Mouse (Mus musculus): ENCODE measurements around the gene Dennd2a. TPM values are rescaled to one million over a fixed set of nuclear protein-coding genes. Genes with fewer than 3 reads are reported as not detected.

The Dennd2a gene
- polyA plus RNA-seq (2015; fragmentation: Nextera tagmentation; extraction: Ambion mirVana): 15.6 and 17.0 TPM in 2 replicates

- peaks cover 4% of the 10 kb centered on the region; the same call in 1 of the 2 replicates for H3K36me3 ChIP-seq (ENCODE audit: control insufficient read depth, insufficient read depth, low read length)
- H3K4me3 ChIP-seq (ENCODE audit: low read depth, low read length): peak within 1 kb of the TSS; percentile 63
- peaks cover 31% of the 10 kb centered on the region for H3K4me1 ChIP-seq (ENCODE audit: control insufficient read depth, insufficient read depth, low read length)
- under 1% methylated on average over 47 of the region's 50 CpGs for WGBS
- H3K9ac ChIP-seq (ENCODE audit: low read depth, low read length): peak within 1 kb of the TSS; percentile 82
- ATAC-seq: peak; percentile 94
- H3K27me3 ChIP-seq (ENCODE audit: control insufficient read depth, insufficient read depth, low read depth, low read length): no peaks in the 10 kb centered on the region
- peak within 1 kb of the TSS; percentile 92 for H3K27ac ChIP-seq (ENCODE audit: low read length)
- H3K4me2 ChIP-seq (ENCODE audit: low read length): peak within 1 kb of the TSS; percentile 68
- no peaks in the 10 kb centered on the region for H3K9me3 ChIP-seq (replicated peaks; ENCODE audit: control insufficient read depth, low read length, poor library complexity, severe bottlenecking)
Measured at GRCm38 (mm10) chr6:39557723-39558261, at the start of gene Dennd2a. TSS of gene Dennd2a (minus strand) at chr6:39557867.

- no peak for ATAC-seq
- WGBS: 67% methylated on average over 5 of the region's 5 CpGs
- no peaks in the 10 kb centered on the region for H3K4me1 ChIP-seq (ENCODE audit: control insufficient read depth, insufficient read depth, low read length)
- no peak overlapping the region for H3K9ac ChIP-seq (ENCODE audit: low read depth, low read length)
- H3K4me2 ChIP-seq (ENCODE audit: low read length): no peak overlapping the region
- H3K9me3 ChIP-seq (replicated peaks; ENCODE audit: control insufficient read depth, low read length, poor library complexity, severe bottlenecking): no peaks in the 10 kb centered on the region
- H3K27ac ChIP-seq (ENCODE audit: low read length): no peak overlapping the region
- no peak overlapping the region for H3K4me3 ChIP-seq (ENCODE audit: low read depth, low read length)
- no peaks in the 10 kb centered on the region for H3K27me3 ChIP-seq (ENCODE audit: control insufficient read depth, insufficient read depth, low read depth, low read length)
- peaks cover 6% of the 10 kb centered on the region; the same call in 1 of the 2 replicates for H3K36me3 ChIP-seq (ENCODE audit: control insufficient read depth, insufficient read depth, low read length)
Measured at GRCm38 (mm10) chr6:39607365-39607764, 49.7 kb upstream of the Dennd2a start.

GRCm38 (mm10) chr6:39606862-39607261 is 49.2 kb upstream of the Dennd2a start:
- H3K9me3 ChIP-seq (replicated peaks; ENCODE audit: control insufficient read depth, low read length, poor library complexity, severe bottlenecking): no peaks in the 10 kb centered on the region
- no peaks in the 10 kb centered on the region for H3K4me1 ChIP-seq (ENCODE audit: control insufficient read depth, insufficient read depth, low read length)
- H3K9ac ChIP-seq (ENCODE audit: low read depth, low read length): no peak overlapping the region
- no peaks in the 10 kb centered on the region for H3K27me3 ChIP-seq (ENCODE audit: control insufficient read depth, insufficient read depth, low read depth, low read length)
- H3K36me3 ChIP-seq (ENCODE audit: control insufficient read depth, insufficient read depth, low read length): peaks cover 9% of the 10 kb centered on the region
- 71% methylated on average over 3 of the region's 3 CpGs for WGBS
- no peak overlapping the region for H3K4me3 ChIP-seq (ENCODE audit: low read depth, low read length)
- H3K27ac ChIP-seq (ENCODE audit: low read length): no peak overlapping the region
- no peak overlapping the region for H3K4me2 ChIP-seq (ENCODE audit: low read length)
- ATAC-seq: no peak

- H3K27me3 ChIP-seq (ENCODE audit: control insufficient read depth, insufficient read depth, low read depth, low read length): no peaks in the 10 kb centered on the region
- no peaks in the 10 kb centered on the region for H3K9me3 ChIP-seq (replicated peaks; ENCODE audit: control insufficient read depth, low read length, poor library complexity, severe bottlenecking)
- no peak overlapping the region for H3K4me2 ChIP-seq (ENCODE audit: low read length)
- no peak overlapping the region for H3K4me3 ChIP-seq (ENCODE audit: low read depth, low read length)
- WGBS: 91% methylated on average over 6 of the region's 6 CpGs
- H3K27ac ChIP-seq (ENCODE audit: low read length): no peak overlapping the region
- no peaks in the 10 kb centered on the region for H3K4me1 ChIP-seq (ENCODE audit: control insufficient read depth, insufficient read depth, low read length)
- H3K36me3 ChIP-seq (ENCODE audit: control insufficient read depth, insufficient read depth, low read length): peaks cover 10% of the 10 kb centered on the region
- H3K9ac ChIP-seq (ENCODE audit: low read depth, low read length): no peak overlapping the region
- ATAC-seq: no peak
Measured at GRCm38 (mm10) chr6:39606056-39606455, 48.4 kb upstream of the Dennd2a start.

GRCm38 (mm10) chr6:39604565-39604964 is 46.9 kb upstream of the Dennd2a start:
- no peak overlapping the region for H3K4me2 ChIP-seq (ENCODE audit: low read length)
- H3K9ac ChIP-seq (ENCODE audit: low read depth, low read length): no peak overlapping the region
- H3K36me3 ChIP-seq (ENCODE audit: control insufficient read depth, insufficient read depth, low read length): peaks cover 19% of the 10 kb centered on the region
- H3K4me1 ChIP-seq (ENCODE audit: control insufficient read depth, insufficient read depth, low read length): no peaks in the 10 kb centered on the region
- no peak overlapping the region for H3K27ac ChIP-seq (ENCODE audit: low read length)
- no peak overlapping the region for H3K4me3 ChIP-seq (ENCODE audit: low read depth, low read length)
- no peaks in the 10 kb centered on the region for H3K27me3 ChIP-seq (ENCODE audit: control insufficient read depth, insufficient read depth, low read depth, low read length)
- WGBS: 84% methylated on average over 5 of the region's 5 CpGs
- H3K9me3 ChIP-seq (replicated peaks; ENCODE audit: control insufficient read depth, low read length, poor library complexity, severe bottlenecking): no peaks in the 10 kb centered on the region
- no peak for ATAC-seq

GRCm38 (mm10) chr6:39601828-39602227 is 44.2 kb upstream of the Dennd2a start:
- H3K27ac ChIP-seq (ENCODE audit: low read length): no peak overlapping the region
- H3K9ac ChIP-seq (ENCODE audit: low read depth, low read length): no peak overlapping the region
- WGBS: 89% methylated on average over 3 of the region's 3 CpGs
- ATAC-seq: no peak
- no peaks in the 10 kb centered on the region for H3K27me3 ChIP-seq (ENCODE audit: control insufficient read depth, insufficient read depth, low read depth, low read length)
- H3K4me1 ChIP-seq (ENCODE audit: control insufficient read depth, insufficient read depth, low read length): no peaks in the 10 kb centered on the region
- H3K36me3 ChIP-seq (ENCODE audit: control insufficient read depth, insufficient read depth, low read length): peaks cover 26% of the 10 kb centered on the region
- no peak overlapping the region for H3K4me2 ChIP-seq (ENCODE audit: low read length)
- no peak overlapping the region for H3K4me3 ChIP-seq (ENCODE audit: low read depth, low read length)
- H3K9me3 ChIP-seq (replicated peaks; ENCODE audit: control insufficient read depth, low read length, poor library complexity, severe bottlenecking): no peaks in the 10 kb centered on the region

GRCm38 (mm10) chr6:39600851-39601250 is 43.2 kb upstream of the Dennd2a start:
- WGBS: 91% methylated on average over 3 of the region's 3 CpGs
- no peak overlapping the region for H3K27ac ChIP-seq (ENCODE audit: low read length)
- no peaks in the 10 kb centered on the region for H3K27me3 ChIP-seq (ENCODE audit: control insufficient read depth, insufficient read depth, low read depth, low read length)
- no peak overlapping the region for H3K4me2 ChIP-seq (ENCODE audit: low read length)
- H3K4me3 ChIP-seq (ENCODE audit: low read depth, low read length): no peak overlapping the region
- H3K9me3 ChIP-seq (replicated peaks; ENCODE audit: control insufficient read depth, low read length, poor library complexity, severe bottlenecking): no peaks in the 10 kb centered on the region
- no peak overlapping the region for H3K9ac ChIP-seq (ENCODE audit: low read depth, low read length)
- H3K4me1 ChIP-seq (ENCODE audit: control insufficient read depth, insufficient read depth, low read length): no peaks in the 10 kb centered on the region
- ATAC-seq: no peak
- H3K36me3 ChIP-seq (ENCODE audit: control insufficient read depth, insufficient read depth, low read length): peaks cover 26% of the 10 kb centered on the region

GRCm38 (mm10) chr6:39592401-39593214 is 34.9 kb upstream of the Dennd2a start, which contains the start of gene Ndufb2:
TSS of gene Ndufb2 (plus strand) at chr6:39592574.
- Histone ChIP-seq H3K27me3 (ENCODE audit: control insufficient read depth, insufficient read depth, low read depth, low read length) (no peaks in the 10 kb centered on the region), H3K27ac (ENCODE audit: low read length) (peak within 1 kb of the TSS; percentile 92), H3K4me2 (ENCODE audit: low read length) (peak within 1 kb of the TSS; percentile 81), H3K9ac (ENCODE audit: low read depth, low read length) (peak within 1 kb of the TSS; percentile 78), H3K36me3 (ENCODE audit: control insufficient read depth, insufficient read depth, low read length) (peaks cover 12% of the 10 kb centered on the region), H3K4me1 (ENCODE audit: control insufficient read depth, insufficient read depth, low read length) (peaks cover 15% of the 10 kb centered on the region), H3K4me3 (ENCODE audit: low read depth, low read length) (peak within 1 kb of the TSS; percentile 61), H3K9me3 (replicated peaks; ENCODE audit: control insufficient read depth, low read length, poor library complexity, severe bottlenecking) (no peaks in the 10 kb centered on the region)
- under 1% methylated on average over 56 of the region's 56 CpGs for WGBS
- peak; percentile 99 for ATAC-seq

- Histone ChIP-seq H3K27me3 (ENCODE audit: control insufficient read depth, insufficient read depth, low read depth, low read length) (no peaks in the 10 kb centered on the region), H3K36me3 (ENCODE audit: control insufficient read depth, insufficient read depth, low read length) (peaks cover 10% of the 10 kb centered on the region), H3K27ac (ENCODE audit: low read length) (no peak overlapping the region), H3K4me1 (ENCODE audit: control insufficient read depth, insufficient read depth, low read length) (peaks cover 15% of the 10 kb centered on the region), H3K9me3 (replicated peaks; ENCODE audit: control insufficient read depth, low read length, poor library complexity, severe bottlenecking) (no peaks in the 10 kb centered on the region), H3K9ac (ENCODE audit: low read depth, low read length) (no peak overlapping the region), H3K4me2 (ENCODE audit: low read length) (no peak overlapping the region), H3K4me3 (ENCODE audit: low read depth, low read length) (no peak overlapping the region)
- ATAC-seq: no peak
- 94% methylated on average over 4 of the region's 4 CpGs for WGBS
Measured at GRCm38 (mm10) chr6:39591481-39591880, 33.8 kb upstream of the Dennd2a start.

Measured in midbrain, embryonic 16.5 days (tissue).